Mouse (Mus musculus): ENCODE data around the gene Sec24d. TPM values are rescaled to one million over a fixed set of nuclear protein-coding genes. Genes with fewer than 3 reads are reported as not detected.

Sec24d gene
- polyA plus RNA-seq, 1 experiment from 2014 or later, result 16.2 TPM

DNA sequence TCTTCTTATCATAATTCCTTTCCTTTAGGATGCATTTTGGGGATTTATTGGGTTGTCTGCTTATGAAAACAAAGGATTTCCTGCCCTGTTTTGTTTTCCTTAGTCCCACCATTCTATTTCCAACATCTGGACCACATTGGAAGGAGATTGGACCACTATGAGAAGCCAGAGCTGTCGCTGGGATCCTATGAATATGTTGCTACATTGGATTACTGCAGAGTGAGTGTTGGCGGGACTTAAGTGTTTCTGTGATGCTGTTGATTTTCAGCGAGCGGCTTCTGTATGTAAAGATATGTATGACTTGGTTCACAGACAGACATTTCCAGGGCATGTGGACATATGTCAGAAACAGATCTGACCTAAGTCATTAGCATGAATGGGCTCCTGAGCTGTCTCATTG, 63.0 kb downstream of the Sec24d start:
- no peak for ATAC-seq

DNA sequence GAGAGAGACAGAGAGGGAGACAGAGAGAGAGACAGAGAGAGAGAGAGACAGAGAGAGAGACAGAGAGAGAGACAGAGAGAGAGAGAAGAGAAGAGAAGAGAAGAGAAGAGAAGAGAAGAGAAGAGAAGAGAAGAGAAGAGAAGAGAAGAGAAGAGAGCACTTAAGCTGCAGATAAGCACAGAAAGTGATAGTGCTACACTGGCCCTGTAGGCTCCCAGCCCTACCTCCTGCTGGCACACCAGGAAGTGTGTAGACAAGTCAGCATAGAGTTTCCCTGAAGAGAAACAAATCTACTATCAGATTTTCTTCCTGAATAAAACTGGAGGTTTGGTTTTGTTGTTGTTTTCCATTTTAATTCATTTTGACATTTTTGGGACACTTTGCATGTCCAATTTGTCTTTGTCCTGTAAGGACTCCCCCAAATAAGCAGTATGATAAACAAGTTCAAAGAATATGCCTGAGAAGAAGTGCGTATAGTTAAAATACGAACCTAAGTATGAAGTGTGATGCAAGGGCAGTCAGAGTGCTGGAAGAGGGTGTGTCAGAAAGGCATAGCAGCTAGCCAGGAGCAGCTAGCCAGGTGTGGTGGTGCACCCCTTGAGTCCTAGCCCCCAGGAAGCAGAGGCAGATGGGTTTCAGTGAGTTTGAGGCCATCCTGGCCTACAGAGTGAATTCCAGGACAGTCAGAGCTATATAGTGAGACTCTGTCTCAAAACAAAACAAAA, 65.2 kb downstream of the Sec24d start:
- WGBS, result 90% methylated on average over 2 of the region's 2 CpGs
- Histone ChIP-seq H3K27ac (ENCODE audit: low read length) (no peak overlapping the region), H3K9ac (ENCODE audit: low read depth, low read length) (no peak overlapping the region), H3K9me3 (replicated peaks; ENCODE audit: control insufficient read depth, low read length, poor library complexity, severe bottlenecking) (no peaks in the 10 kb centered on the region), H3K36me3 (ENCODE audit: control insufficient read depth, insufficient read depth, low read length) (no peaks in the 10 kb centered on the region), H3K4me2 (ENCODE audit: low read length) (no peak overlapping the region), H3K4me1 (ENCODE audit: control insufficient read depth, insufficient read depth, low read length) (no peaks in the 10 kb centered on the region), H3K27me3 (ENCODE audit: control insufficient read depth, insufficient read depth, low read depth, low read length) (no peaks in the 10 kb centered on the region), H3K4me3 (ENCODE audit: low read depth, low read length) (no peak overlapping the region)
- ATAC-seq, result no peak

More for the DNA sequence above, 63.0 kb downstream of the Sec24d start:
- H3K36me3 ChIP-seq (ENCODE audit: control insufficient read depth, insufficient read depth, low read length), result no peaks in the 10 kb centered on the region
- H3K4me3 ChIP-seq (ENCODE audit: low read depth, low read length), result no peak overlapping the region
- 88% methylated on average over 4 of the region's 4 CpGs for whole genome bisulfite sequencing
- H3K27me3 ChIP-seq (ENCODE audit: control insufficient read depth, insufficient read depth, low read depth, low read length), result no peaks in the 10 kb centered on the region
- H3K4me2 ChIP-seq (ENCODE audit: low read length), result no peak overlapping the region
- no peak overlapping the region for H3K9ac ChIP-seq (ENCODE audit: low read depth, low read length)
- no peaks in the 10 kb centered on the region for H3K4me1 ChIP-seq (ENCODE audit: control insufficient read depth, insufficient read depth, low read length)
- H3K9me3 ChIP-seq (replicated peaks; ENCODE audit: control insufficient read depth, low read length, poor library complexity, severe bottlenecking), result no peaks in the 10 kb centered on the region
- no peak overlapping the region for H3K27ac ChIP-seq (ENCODE audit: low read length)

DNA sequence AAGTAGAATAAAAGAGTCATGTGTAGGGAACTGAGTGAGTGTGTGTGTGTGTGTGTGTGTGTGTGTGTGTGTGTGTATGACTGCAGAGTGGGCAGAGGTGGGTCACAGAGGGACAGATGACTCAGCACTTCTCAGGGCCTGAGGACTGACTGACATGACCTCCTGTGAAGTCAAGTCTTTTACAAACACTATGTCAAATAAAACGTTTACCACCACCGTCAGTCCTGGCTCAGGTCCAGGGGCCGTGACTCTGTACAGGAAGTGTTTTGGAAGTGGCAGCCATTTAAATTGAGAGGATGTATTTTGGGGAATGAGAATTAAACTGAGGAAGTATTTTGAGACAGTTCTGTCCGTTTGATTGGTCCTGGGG, 65.8 kb downstream of the Sec24d start:
- Histone ChIP-seq H3K4me1 (ENCODE audit: control insufficient read depth, insufficient read depth, low read length) (no peaks in the 10 kb centered on the region), H3K9me3 (replicated peaks; ENCODE audit: control insufficient read depth, low read length, poor library complexity, severe bottlenecking) (no peaks in the 10 kb centered on the region), H3K4me2 (ENCODE audit: low read length) (no peak overlapping the region), H3K36me3 (ENCODE audit: control insufficient read depth, insufficient read depth, low read length) (no peaks in the 10 kb centered on the region), H3K27me3 (ENCODE audit: control insufficient read depth, insufficient read depth, low read depth, low read length) (no peaks in the 10 kb centered on the region), H3K27ac (ENCODE audit: low read length) (no peak overlapping the region), H3K4me3 (ENCODE audit: low read depth, low read length) (no peak overlapping the region), H3K9ac (ENCODE audit: low read depth, low read length) (no peak overlapping the region)
- ATAC-seq, result no peak
- WGBS, result 42% methylated on average over 4 of the region's 4 CpGs

DNA sequence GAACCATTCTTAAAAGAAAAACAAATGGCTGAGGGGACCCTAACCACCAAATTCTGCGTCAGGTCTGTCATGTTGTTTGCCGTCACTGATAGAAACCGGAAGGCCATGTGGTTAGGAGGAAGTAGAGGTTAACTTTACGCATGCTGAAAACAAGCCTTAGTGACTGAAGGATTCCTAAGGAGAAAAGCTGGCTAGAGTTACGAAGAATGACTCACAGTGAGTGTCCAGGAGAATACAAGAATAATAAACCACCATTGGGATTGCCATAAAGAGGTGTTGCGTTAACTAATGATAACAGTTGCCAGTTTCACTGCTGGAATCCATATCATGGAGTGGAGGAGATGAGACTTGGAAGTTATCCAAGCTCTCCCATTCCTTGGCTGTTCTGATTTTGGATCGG, 67.7 kb downstream of the Sec24d start:
- H3K36me3 ChIP-seq (ENCODE audit: control insufficient read depth, insufficient read depth, low read length), result no peaks in the 10 kb centered on the region
- H3K4me1 ChIP-seq (ENCODE audit: control insufficient read depth, insufficient read depth, low read length), result no peaks in the 10 kb centered on the region
- H3K4me2 ChIP-seq (ENCODE audit: low read length), result no peak overlapping the region
- no peak for ATAC-seq
- WGBS, result 81% methylated on average over 7 of the region's 7 CpGs
- H3K27me3 ChIP-seq (ENCODE audit: control insufficient read depth, insufficient read depth, low read depth, low read length), result no peaks in the 10 kb centered on the region
- H3K27ac ChIP-seq (ENCODE audit: low read length), result no peak overlapping the region
- no peaks in the 10 kb centered on the region for H3K9me3 ChIP-seq (replicated peaks; ENCODE audit: control insufficient read depth, low read length, poor library complexity, severe bottlenecking)
- no peak overlapping the region for H3K4me3 ChIP-seq (ENCODE audit: low read depth, low read length)
- H3K9ac ChIP-seq (ENCODE audit: low read depth, low read length), result no peak overlapping the region

DNA sequence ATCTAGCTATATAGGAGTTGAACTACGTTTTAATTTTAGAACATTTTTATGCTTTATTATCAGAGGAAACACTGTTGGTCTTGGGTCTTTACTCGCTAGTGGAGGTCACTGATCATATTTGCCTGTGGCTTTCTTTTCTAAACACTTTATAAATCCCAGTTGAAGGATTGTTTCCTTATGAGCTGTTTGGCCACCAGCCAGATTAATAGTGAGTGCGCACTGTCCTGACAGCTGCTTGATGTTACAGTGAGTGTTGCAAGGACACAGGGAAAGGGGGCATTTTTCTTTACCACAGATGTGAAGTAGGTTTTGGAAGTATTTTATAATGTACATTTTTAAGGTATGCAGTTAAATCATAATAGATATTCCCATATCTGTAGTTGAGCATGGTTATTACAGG, 68.2 kb downstream of the Sec24d start:
- 62% methylated on average over 3 of the region's 3 CpGs for WGBS
- H3K9ac ChIP-seq (ENCODE audit: low read depth, low read length), result no peak overlapping the region
- H3K36me3 ChIP-seq (ENCODE audit: control insufficient read depth, insufficient read depth, low read length), result no peaks in the 10 kb centered on the region
- H3K4me3 ChIP-seq (ENCODE audit: low read depth, low read length), result no peak overlapping the region
- no peaks in the 10 kb centered on the region for H3K27me3 ChIP-seq (ENCODE audit: control insufficient read depth, insufficient read depth, low read depth, low read length)
- no peaks in the 10 kb centered on the region for H3K9me3 ChIP-seq (replicated peaks; ENCODE audit: control insufficient read depth, low read length, poor library complexity, severe bottlenecking)
- ATAC-seq, result no peak
- no peaks in the 10 kb centered on the region for H3K4me1 ChIP-seq (ENCODE audit: control insufficient read depth, insufficient read depth, low read length)
- no peak overlapping the region for H3K4me2 ChIP-seq (ENCODE audit: low read length)
- no peak overlapping the region for H3K27ac ChIP-seq (ENCODE audit: low read length)

DNA sequence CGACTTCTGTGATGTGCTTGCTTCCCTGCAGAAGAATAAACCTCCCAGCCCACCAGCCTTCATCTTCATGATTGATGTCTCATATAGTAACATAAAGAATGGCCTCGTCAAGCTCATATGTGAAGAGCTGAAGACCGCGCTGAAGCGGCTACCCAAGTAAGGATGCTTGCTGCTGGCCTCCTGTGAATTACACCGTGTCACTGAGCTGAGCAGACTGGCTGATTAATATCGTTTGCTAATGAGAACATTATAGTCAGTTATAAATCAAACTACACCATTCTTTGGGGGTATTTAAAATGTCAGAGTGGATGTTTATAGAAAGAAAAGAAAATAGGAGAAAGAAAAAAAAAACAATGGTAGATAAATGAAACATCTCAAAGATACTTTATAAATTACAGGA, 69.2 kb downstream of the Sec24d start:
- H3K9ac ChIP-seq (ENCODE audit: low read depth, low read length), result no peak overlapping the region
- H3K4me1 ChIP-seq (ENCODE audit: control insufficient read depth, insufficient read depth, low read length), result no peaks in the 10 kb centered on the region
- 78% methylated on average over 7 of the region's 7 CpGs for WGBS
- no peaks in the 10 kb centered on the region for H3K36me3 ChIP-seq (ENCODE audit: control insufficient read depth, insufficient read depth, low read length)
- no peak overlapping the region for H3K4me2 ChIP-seq (ENCODE audit: low read length)
- no peaks in the 10 kb centered on the region for H3K9me3 ChIP-seq (replicated peaks; ENCODE audit: control insufficient read depth, low read length, poor library complexity, severe bottlenecking)
- ATAC-seq, result no peak
- no peaks in the 10 kb centered on the region for H3K27me3 ChIP-seq (ENCODE audit: control insufficient read depth, insufficient read depth, low read depth, low read length)
- no peak overlapping the region for H3K4me3 ChIP-seq (ENCODE audit: low read depth, low read length)
- H3K27ac ChIP-seq (ENCODE audit: low read length), result no peak overlapping the region

DNA sequence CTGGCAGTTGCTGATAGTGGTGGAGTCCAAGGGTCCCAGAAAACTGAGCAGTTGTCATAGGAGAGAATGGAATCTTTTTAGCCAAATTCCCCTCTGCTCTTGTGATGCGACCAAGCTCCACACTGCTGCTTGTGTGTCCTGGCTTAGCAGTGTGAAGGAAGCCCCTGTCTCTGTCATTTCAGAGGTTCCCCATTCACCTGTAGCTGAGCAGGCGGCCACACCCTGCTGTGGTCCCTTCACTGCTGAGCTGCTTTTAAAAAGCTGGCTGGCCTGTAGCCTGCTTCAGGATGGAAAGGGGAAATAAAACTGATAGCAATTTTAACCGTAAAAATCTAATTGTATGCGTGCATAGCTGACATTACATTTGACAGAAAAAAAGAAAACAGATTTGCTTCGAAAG, 69.7 kb downstream of the Sec24d start:
- 85% methylated on average over 5 of the region's 5 CpGs for WGBS
- Histone ChIP-seq H3K9me3 (replicated peaks; ENCODE audit: control insufficient read depth, low read length, poor library complexity, severe bottlenecking) (no peaks in the 10 kb centered on the region), H3K4me2 (ENCODE audit: low read length) (no peak overlapping the region), H3K27ac (ENCODE audit: low read length) (no peak overlapping the region), H3K9ac (ENCODE audit: low read depth, low read length) (no peak overlapping the region), H3K36me3 (ENCODE audit: control insufficient read depth, insufficient read depth, low read length) (no peaks in the 10 kb centered on the region), H3K4me3 (ENCODE audit: low read depth, low read length) (no peak overlapping the region), H3K27me3 (ENCODE audit: control insufficient read depth, insufficient read depth, low read depth, low read length) (no peaks in the 10 kb centered on the region), H3K4me1 (ENCODE audit: control insufficient read depth, insufficient read depth, low read length) (no peaks in the 10 kb centered on the region)
- no peak for ATAC-seq

DNA sequence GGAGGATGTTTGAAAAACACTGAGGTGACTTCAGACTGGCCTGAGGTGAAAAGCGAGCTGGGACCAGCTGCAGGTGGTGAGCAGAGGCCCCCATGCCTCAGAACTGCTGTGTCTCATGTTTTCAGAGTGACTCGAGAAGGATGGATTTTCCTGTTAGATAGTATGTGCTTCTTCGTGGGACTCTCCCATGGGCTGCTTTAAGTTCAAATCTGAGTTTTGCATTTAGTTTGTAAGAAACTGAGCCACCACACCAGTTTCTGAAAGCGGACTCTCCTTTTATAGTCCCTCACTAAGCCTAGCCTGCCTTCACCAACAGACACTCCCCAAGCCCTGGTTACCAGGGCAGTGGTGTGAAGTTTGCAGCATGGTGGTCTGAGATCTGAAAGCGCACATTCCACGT, 70.6 kb downstream of the Sec24d start:
- Histone ChIP-seq H3K4me1 (ENCODE audit: control insufficient read depth, insufficient read depth, low read length) (no peaks in the 10 kb centered on the region), H3K27me3 (ENCODE audit: control insufficient read depth, insufficient read depth, low read depth, low read length) (no peaks in the 10 kb centered on the region), H3K36me3 (ENCODE audit: control insufficient read depth, insufficient read depth, low read length) (no peaks in the 10 kb centered on the region), H3K9ac (ENCODE audit: low read depth, low read length) (no peak overlapping the region), H3K4me3 (ENCODE audit: low read depth, low read length) (no peak overlapping the region), H3K4me2 (ENCODE audit: low read length) (no peak overlapping the region), H3K9me3 (replicated peaks; ENCODE audit: control insufficient read depth, low read length, poor library complexity, severe bottlenecking) (no peaks in the 10 kb centered on the region), H3K27ac (ENCODE audit: low read length) (no peak overlapping the region)
- no peak for ATAC-seq
- WGBS, result 86% methylated on average over 6 of the region's 6 CpGs

DNA sequence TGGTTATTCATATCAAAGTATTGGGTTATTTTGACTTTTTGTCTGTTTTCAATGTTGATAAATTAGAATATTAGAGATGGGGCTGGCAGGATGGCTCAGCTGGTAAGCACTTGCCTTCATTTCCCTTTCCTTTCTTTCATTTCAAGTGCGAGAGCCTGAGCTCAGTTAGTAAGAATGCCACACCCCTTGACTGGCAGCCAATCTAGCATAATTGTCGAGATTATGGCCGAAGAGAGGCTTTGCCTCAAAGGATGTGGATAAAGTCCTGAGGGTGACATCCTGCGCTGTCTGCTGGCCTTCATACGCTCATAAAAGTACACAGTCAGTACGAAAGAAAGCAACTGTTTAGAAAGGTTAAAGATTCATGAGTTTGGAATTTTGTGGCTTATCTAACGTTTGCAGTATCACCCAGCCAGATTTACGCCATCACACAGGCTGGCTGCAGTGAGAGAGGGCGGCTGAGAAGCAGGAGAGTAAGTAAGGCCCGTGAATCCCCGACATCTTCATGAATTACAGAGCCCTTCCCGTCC, 71.5 kb downstream of the Sec24d start:
- no peak for ATAC-seq
- Histone ChIP-seq H3K4me2 (ENCODE audit: low read length) (no peak overlapping the region), H3K9me3 (replicated peaks; ENCODE audit: control insufficient read depth, low read length, poor library complexity, severe bottlenecking) (no peaks in the 10 kb centered on the region), H3K27ac (ENCODE audit: low read length) (no peak overlapping the region), H3K27me3 (ENCODE audit: control insufficient read depth, insufficient read depth, low read depth, low read length) (no peaks in the 10 kb centered on the region), H3K4me1 (ENCODE audit: control insufficient read depth, insufficient read depth, low read length) (no peaks in the 10 kb centered on the region), H3K36me3 (ENCODE audit: control insufficient read depth, insufficient read depth, low read length) (no peaks in the 10 kb centered on the region), H3K9ac (ENCODE audit: low read depth, low read length) (no peak overlapping the region), H3K4me3 (ENCODE audit: low read depth, low read length) (no peak overlapping the region)
- WGBS, result 75% methylated on average over 12 of the region's 12 CpGs

All from midbrain, embryonic 16.5 days (tissue).